Mouse (Mus musculus) heart, embryonic 13.5 days (tissue): ENCODE measurements around the gene Epha7. TPM values are rescaled to one million over a fixed set of nuclear protein-coding genes. Genes with fewer than 3 reads are reported as not detected.
A peak's percentile ranks its signal among the peaks of the same experiment; 100 is the strongest.

Experiments
- ATAC-seq: fragments of 200-750 bp; cut with Nextera tagmentation; 2 replicates; pipeline ENCODE4 v1.8.0; 2017; ENCODE audit warnings: moderate TSS enrichment; ENCODE audit not compliant: insufficient number of reproducible peaks, low FRiP score, low TSS enrichment; ENCODE audit errors: extremely low read depth
- H3K27ac ChIP-seq: fragments of 300-500 bp; sonication (generic); replicated peaks from 2 replicates; pipeline ENCODE4 v1.5.1; 2015; ENCODE audit warnings: moderate library complexity, mild to moderate bottlenecking, inconsistent platforms
- H3K27me3 ChIP-seq: fragments of 300-500 bp; sonication (generic); replicated peaks from 2 replicates; pipeline ENCODE4 v1.6.1; 2015; ENCODE audit warnings: mild to moderate bottlenecking, inconsistent platforms
- H3K36me3 ChIP-seq: fragments of 300-500 bp; sonication (generic); 2 replicates; pipeline ENCODE4 v1.6.1; 2015; ENCODE audit warnings: mild to moderate bottlenecking, inconsistent platforms
- H3K4me1 ChIP-seq: fragments of 300-500 bp; sonication (generic); 2 replicates; pipeline ENCODE4 v1.6.1; 2015; ENCODE audit warnings: inconsistent platforms
- H3K4me2 ChIP-seq: fragments of 300-500 bp; sonication (generic); 2 replicates; pipeline ENCODE4 v1.6.1; 2015; ENCODE audit warnings: inconsistent platforms, mild to moderate bottlenecking, moderate library complexity
- H3K4me3 ChIP-seq: fragments of 300-500 bp; sonication (generic); 2 replicates; pipeline ENCODE4 v1.5.1; 2015; ENCODE audit warnings: moderate library complexity, mild to moderate bottlenecking, inconsistent platforms
- H3K9ac ChIP-seq: fragments of 300-500 bp; sonication (generic); 2 replicates; pipeline ENCODE4 v1.6.1; 2015; ENCODE audit warnings: inconsistent platforms, mild to moderate bottlenecking, moderate library complexity
- H3K9me3 ChIP-seq: fragments of 300-500 bp; sonication (generic); 2 replicates; pipeline ENCODE4 v1.6.1; 2016; ENCODE audit warnings: inconsistent platforms
- WGBS: fragments of 180-500 bp; shearing (Covaris S2); methylation state at CpG from one replicate; pipeline ENCODE4 v1.1.7; 2015; ENCODE audit warnings: mixed read lengths; 5-methylcytosine and 5-hydroxymethylcytosine counted together
- polyA plus RNA-seq: library from polyadenylated mRNA; unstranded; fragments of >200 nt; fragmentation: Nextera tagmentation; extraction: Ambion mirVana; gene quantifications from 2 replicates; pipeline ENCODE4 v1.2.1, GENCODE M21; 2015

Gene Epha7
- polyA plus RNA-seq, 1 experiment from 2014 or later: 33.9 TPM

- H3K9ac ChIP-seq: no peak overlapping the region
- peaks cover 14% of the 10 kb centered on the region for H3K36me3 ChIP-seq
- no peaks in the 10 kb centered on the region for H3K9me3 ChIP-seq
- H3K4me3 ChIP-seq: no peak overlapping the region
- no peak overlapping the region for H3K27ac ChIP-seq
- no peaks in the 10 kb centered on the region for H3K27me3 ChIP-seq
- peaks cover 20% of the 10 kb centered on the region for H3K4me1 ChIP-seq
- no peak overlapping the region for H3K4me2 ChIP-seq
- ATAC-seq: no peak
- WGBS: 81% methylated on average over 4 of the region's 4 CpGs
Observed at GRCm38 (mm10) chr4:28846311-28846710, 33.4 kb downstream of the Epha7 start.

GRCm38 (mm10) chr4:28850388-28850787 is 37.5 kb downstream of the Epha7 start:
- no peak for ATAC-seq
- Histone ChIP-seq H3K36me3 (peaks cover 14% of the 10 kb centered on the region), H3K4me1 (peaks cover 22% of the 10 kb centered on the region), H3K9me3 (no peaks in the 10 kb centered on the region), H3K27me3 (no peaks in the 10 kb centered on the region), H3K4me3 (no peak overlapping the region), H3K9ac (peak overlapping the region; percentile 67), H3K27ac (peak overlapping the region; percentile 76), H3K4me2 (peak overlapping the region; percentile 45)
- 20% methylated on average over 2 of the region's 2 CpGs for WGBS

- H3K27ac ChIP-seq: no peak overlapping the region
- H3K4me1 ChIP-seq: peaks cover 17% of the 10 kb centered on the region
- ATAC-seq: no peak
- no peak overlapping the region for H3K4me3 ChIP-seq
- H3K27me3 ChIP-seq: no peaks in the 10 kb centered on the region
- H3K9me3 ChIP-seq: no peaks in the 10 kb centered on the region
- H3K4me2 ChIP-seq: no peak overlapping the region
- whole genome bisulfite sequencing: 72% methylated on average over 6 of the region's 6 CpGs
- no peaks in the 10 kb centered on the region for H3K36me3 ChIP-seq
- no peak overlapping the region for H3K9ac ChIP-seq
Observed at GRCm38 (mm10) chr4:28862845-28863666, 50.1 kb downstream of the Epha7 start.

DNA sequence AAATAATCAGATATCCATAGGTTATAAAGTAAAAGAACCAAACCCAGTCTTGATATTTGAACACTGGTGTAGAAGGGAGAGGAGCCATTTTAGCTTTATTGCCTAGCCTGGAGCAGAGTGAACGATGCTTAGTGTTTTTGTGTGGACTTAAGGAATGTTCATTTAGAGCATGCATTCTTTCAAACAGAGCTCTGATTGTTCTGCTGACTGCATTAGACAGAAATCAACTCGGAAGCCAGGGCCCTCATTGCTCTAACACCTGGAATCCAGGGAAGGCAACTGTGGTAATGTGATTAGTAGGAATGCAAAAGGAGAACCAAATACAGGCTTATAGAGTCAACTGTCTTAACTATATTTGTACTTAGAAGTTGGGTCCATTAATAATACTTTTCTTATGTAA is 53.5 kb downstream of the Epha7 start:
- H3K4me3 ChIP-seq: no peak overlapping the region
- WGBS: 42% methylated on average over 2 of the region's 2 CpGs
- ATAC-seq: no peak
- H3K4me1 ChIP-seq: peaks cover 21% of the 10 kb centered on the region
- no peaks in the 10 kb centered on the region for H3K9me3 ChIP-seq
- no peak overlapping the region for H3K27ac ChIP-seq
- peaks cover 8% of the 10 kb centered on the region for H3K36me3 ChIP-seq
- no peaks in the 10 kb centered on the region for H3K27me3 ChIP-seq
- H3K4me2 ChIP-seq: no peak overlapping the region
- no peak overlapping the region for H3K9ac ChIP-seq

GRCm38 (mm10) chr4:28871615-28872014 is 58.7 kb downstream of the Epha7 start:
- no peak overlapping the region for H3K9ac ChIP-seq
- H3K9me3 ChIP-seq: no peaks in the 10 kb centered on the region
- H3K27me3 ChIP-seq: no peaks in the 10 kb centered on the region
- peaks cover 32% of the 10 kb centered on the region for H3K36me3 ChIP-seq
- 84% methylated on average over 11 of the region's 11 CpGs for WGBS
- H3K4me1 ChIP-seq: peaks cover 11% of the 10 kb centered on the region; the same call in 1 of the 2 replicates
- H3K4me2 ChIP-seq: no peak overlapping the region
- no peak for ATAC-seq
- no peak overlapping the region for H3K4me3 ChIP-seq
- no peak overlapping the region for H3K27ac ChIP-seq

DNA sequence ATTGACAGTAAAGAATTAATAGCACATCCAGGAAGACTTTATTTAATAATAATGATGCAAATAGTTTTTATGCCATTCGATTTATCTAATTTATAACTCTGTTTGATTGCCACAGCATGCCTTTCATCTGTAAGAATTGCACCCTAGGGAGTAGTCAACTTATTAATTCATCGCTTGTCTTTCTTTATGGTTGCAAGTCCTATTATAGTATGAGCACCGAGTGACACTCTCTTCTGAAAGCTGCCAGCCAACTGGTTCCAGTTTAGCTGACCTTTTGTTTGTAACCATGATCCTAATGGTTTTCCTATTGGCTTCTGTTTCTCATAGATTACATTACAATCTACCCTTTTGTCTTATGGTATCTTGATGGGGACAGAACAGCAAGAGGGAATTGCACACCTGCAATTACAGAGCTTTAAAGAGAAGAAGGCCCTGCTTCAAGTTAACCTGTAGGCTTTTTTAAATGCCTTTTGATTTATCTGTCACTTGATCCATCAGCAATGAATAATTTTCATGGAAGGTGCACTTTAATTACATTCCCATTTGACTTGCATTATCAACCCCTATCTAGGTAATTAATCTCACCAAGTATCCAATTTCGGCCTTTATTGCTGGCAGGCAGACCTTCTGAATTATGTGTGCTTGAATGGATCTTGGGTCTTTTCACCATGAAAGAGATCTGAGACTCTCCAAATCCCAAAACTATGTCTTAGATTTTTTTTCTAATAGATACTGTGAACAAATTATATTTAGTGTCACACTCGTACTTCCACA is 68.5 kb downstream of the Epha7 start:
- 76% methylated on average over 5 of the region's 5 CpGs for WGBS
- no peaks in the 10 kb centered on the region for H3K9me3 ChIP-seq
- H3K27ac ChIP-seq: no peak overlapping the region
- H3K4me3 ChIP-seq: no peak overlapping the region
- no peaks in the 10 kb centered on the region for H3K36me3 ChIP-seq
- H3K9ac ChIP-seq: no peak overlapping the region
- H3K4me2 ChIP-seq: no peak overlapping the region
- no peak for ATAC-seq
- H3K27me3 ChIP-seq: no peaks in the 10 kb centered on the region
- H3K4me1 ChIP-seq: peaks cover 6% of the 10 kb centered on the region

GRCm38 (mm10) chr4:28889630-28890029 is 76.7 kb downstream of the Epha7 start:
- H3K4me1 ChIP-seq: no peaks in the 10 kb centered on the region
- H3K27me3 ChIP-seq: no peaks in the 10 kb centered on the region
- no peaks in the 10 kb centered on the region for H3K9me3 ChIP-seq
- ATAC-seq: no peak
- H3K9ac ChIP-seq: no peak overlapping the region
- 85% methylated on average over 5 of the region's 5 CpGs for WGBS
- H3K36me3 ChIP-seq: peaks cover 7% of the 10 kb centered on the region
- H3K4me3 ChIP-seq: no peak overlapping the region
- no peak overlapping the region for H3K4me2 ChIP-seq
- no peak overlapping the region for H3K27ac ChIP-seq

DNA sequence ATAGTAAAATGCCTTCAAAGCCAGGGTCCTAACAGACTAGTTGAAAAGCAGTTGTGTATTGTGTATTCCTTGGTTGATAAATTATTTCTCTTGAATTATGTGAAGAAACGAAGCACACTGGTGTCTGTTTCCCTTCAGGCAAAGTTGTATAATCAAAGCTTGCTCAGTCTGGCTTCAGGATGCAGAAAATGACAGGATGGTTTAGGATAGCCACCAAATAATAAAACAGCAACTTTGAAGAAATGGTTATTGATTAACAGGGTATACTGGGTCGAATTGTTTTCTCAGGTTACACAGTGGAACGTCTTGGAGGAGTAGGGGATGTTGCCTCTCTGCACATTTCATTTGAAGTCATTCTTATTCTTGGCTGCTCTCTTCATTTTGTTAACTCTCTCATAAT is 77.2 kb downstream of the Epha7 start:
- no peak overlapping the region for H3K9ac ChIP-seq
- H3K27me3 ChIP-seq: no peaks in the 10 kb centered on the region
- no peaks in the 10 kb centered on the region for H3K4me1 ChIP-seq
- no peak overlapping the region for H3K27ac ChIP-seq
- ATAC-seq: no peak
- WGBS: 66% methylated on average over 3 of the region's 3 CpGs
- peaks cover 7% of the 10 kb centered on the region for H3K36me3 ChIP-seq
- H3K4me2 ChIP-seq: no peak overlapping the region
- no peaks in the 10 kb centered on the region for H3K9me3 ChIP-seq
- H3K4me3 ChIP-seq: no peak overlapping the region

GRCm38 (mm10) chr4:28895480-28895879 is 82.5 kb downstream of the Epha7 start:
- H3K4me3 ChIP-seq: no peak overlapping the region
- no peaks in the 10 kb centered on the region for H3K27me3 ChIP-seq
- no peak overlapping the region for H3K4me2 ChIP-seq
- no peak overlapping the region for H3K9ac ChIP-seq
- no peaks in the 10 kb centered on the region for H3K36me3 ChIP-seq
- H3K27ac ChIP-seq: no peak overlapping the region
- ATAC-seq: no peak
- 81% methylated on average over 7 of the region's 7 CpGs for WGBS
- no peaks in the 10 kb centered on the region for H3K9me3 ChIP-seq
- H3K4me1 ChIP-seq: peaks cover 3% of the 10 kb centered on the region; the same call in 1 of the 2 replicates

- Histone ChIP-seq H3K9me3 (no peaks in the 10 kb centered on the region), H3K36me3 (no peaks in the 10 kb centered on the region), H3K4me3 (no peak overlapping the region), H3K27me3 (no peaks in the 10 kb centered on the region), H3K4me1 (peaks cover 3% of the 10 kb centered on the region; the same call in 1 of the 2 replicates), H3K4me2 (no peak overlapping the region), H3K9ac (no peak overlapping the region), H3K27ac (no peak overlapping the region)
- 89% methylated on average over 4 of the region's 4 CpGs for WGBS
- ATAC-seq: no peak
Observed at GRCm38 (mm10) chr4:28899373-28899772, 86.4 kb downstream of the Epha7 start.

DNA sequence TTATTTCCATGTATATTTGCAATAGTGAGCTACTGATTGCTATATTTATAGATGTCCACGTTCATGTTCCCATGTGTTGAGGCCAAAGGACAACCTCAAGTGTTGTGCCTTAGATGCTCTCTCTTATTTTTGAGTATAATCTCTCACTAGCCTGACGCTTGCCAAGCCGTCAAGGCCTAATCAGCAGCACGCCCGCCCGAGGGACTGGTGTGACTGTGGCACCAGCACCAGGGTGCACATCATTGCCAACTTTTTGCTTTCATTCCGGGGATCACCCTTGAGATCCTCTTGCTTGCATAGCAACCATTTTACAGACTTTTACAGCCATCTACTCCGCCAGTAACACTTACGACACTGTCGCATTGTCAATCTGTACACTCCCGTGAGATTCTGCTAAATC is 86.9 kb downstream of the Epha7 start:
- 75% methylated on average over 11 of the region's 11 CpGs for WGBS
- no peak overlapping the region for H3K4me3 ChIP-seq
- peaks cover 3% of the 10 kb centered on the region; the same call in 1 of the 2 replicates for H3K4me1 ChIP-seq
- H3K4me2 ChIP-seq: no peak overlapping the region
- H3K36me3 ChIP-seq: no peaks in the 10 kb centered on the region
- ATAC-seq: no peak
- no peak overlapping the region for H3K27ac ChIP-seq
- no peak overlapping the region for H3K9ac ChIP-seq
- H3K27me3 ChIP-seq: no peaks in the 10 kb centered on the region
- no peaks in the 10 kb centered on the region for H3K9me3 ChIP-seq
